9 mouse cellular contexts compared by ENCODE assay signal in the genomic region with DNA sequence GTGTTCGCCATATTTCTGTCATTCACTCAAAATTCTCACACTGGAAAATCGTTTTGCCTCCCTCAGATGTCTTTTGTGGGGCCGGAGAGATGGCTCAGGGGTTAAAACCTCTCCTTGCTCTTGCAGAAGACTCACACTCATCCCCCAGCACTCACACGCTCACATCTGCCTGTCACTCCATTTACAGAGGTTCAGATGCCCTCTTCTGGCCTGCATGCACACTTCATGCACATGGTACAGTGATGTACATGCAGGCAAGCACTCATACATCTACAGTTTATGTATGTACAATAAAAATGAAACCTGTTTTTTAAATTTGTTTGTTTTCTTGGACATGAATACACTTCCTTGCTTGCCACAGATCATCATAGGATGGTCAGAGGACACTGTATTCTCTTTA. TPM values are rescaled to one million over a fixed set of nuclear protein-coding genes. Genes with fewer than 3 reads are reported as not detected.
DNase-seq lines count a peak whose midpoint lies in the region; ATAC-seq and TF ChIP-seq lines count a peak whose summit lies in the region.
"Had no signal": no experiment of that assay in that cellular context is flagged by ENCODE, and none has a peak within 500 bp of the region (broad histone marks: within the 10 kb centered on the region; RNA-seq: fewer than 3 reads in every experiment).

No protein-coding gene starts in this region.

- H3K4me3 ChIP-seq in heart, embryonic 10.5 days = no peak overlapping the region
- no peak overlapping the region for H3K4me3 ChIP-seq in bone marrow, adult 2 months (replicated peaks; ENCODE audit: control insufficient read depth, low read depth, low read length)
- no peak overlapping the region for H3K4me3 ChIP-seq in midbrain, embryonic 11.5 days (ENCODE audit: low read depth, low read length)
- no peak overlapping the region for H3K4me3 ChIP-seq in kidney, embryonic 14.5 days (ENCODE audit: low read length)
- H3K4me3 ChIP-seq: embryonic facial prominence, embryonic 13.5 days had no signal

- no peak overlapping the region for H3K4me2 ChIP-seq in midbrain, embryonic 11.5 days
- no peak overlapping the region for H3K4me2 ChIP-seq in kidney, embryonic 14.5 days (replicated peaks; ENCODE audit: low read depth, low read length)
- H3K4me2 ChIP-seq: embryonic facial prominence, embryonic 13.5 days had no signal

- H3K9me3 ChIP-seq in heart, embryonic 10.5 days = no peaks in the 10 kb centered on the region
- H3K9me3 ChIP-seq in midbrain, embryonic 11.5 days (ENCODE audit: control insufficient read depth, low read length) = no peaks in the 10 kb centered on the region
- no peaks in the 10 kb centered on the region for H3K9me3 ChIP-seq in kidney, embryonic 14.5 days (ENCODE audit: control insufficient read depth, low read length)
- H3K9me3 ChIP-seq: embryonic facial prominence, embryonic 13.5 days had no signal

- no peak overlapping the region for H3K27ac ChIP-seq in heart, embryonic 10.5 days
- no peak overlapping the region for H3K27ac ChIP-seq in bone marrow, adult 2 months (ENCODE audit: control insufficient read depth, insufficient read depth, low read depth, low read length, poor library complexity)
- no peak overlapping the region for H3K27ac ChIP-seq in midbrain, embryonic 11.5 days (ENCODE audit: low read depth, low read length)
- no peak overlapping the region for H3K27ac ChIP-seq in kidney, embryonic 14.5 days (ENCODE audit: low read depth, low read length)
- H3K27ac ChIP-seq: embryonic facial prominence, embryonic 13.5 days had no signal

- no peaks in the 10 kb centered on the region for H3K27me3 ChIP-seq in heart, embryonic 10.5 days (ENCODE audit: insufficient read depth, poor library complexity, severe bottlenecking)
- no peaks in the 10 kb centered on the region for H3K27me3 ChIP-seq in midbrain, embryonic 11.5 days (ENCODE audit: control insufficient read depth, insufficient read depth, low read length)
- no peaks in the 10 kb centered on the region for H3K27me3 ChIP-seq in kidney, embryonic 14.5 days (ENCODE audit: control insufficient read depth, insufficient read depth, low read length)
- H3K27me3 ChIP-seq: embryonic facial prominence, embryonic 13.5 days had no signal

- 0 out of 2 replicates have a peak, but pooled peaks have one; percentile 11 for TF ChIP-seq CTCF in bone marrow, adult 2 months (IDR thresholded peaks at IDR 0.05; ENCODE audit: control insufficient read depth, insufficient read depth, low read length)

- H3K9ac ChIP-seq in midbrain, embryonic 11.5 days (ENCODE audit: low read length) = no peak overlapping the region
- no peak overlapping the region for H3K9ac ChIP-seq in kidney, embryonic 14.5 days (ENCODE audit: low read depth, low read length)
- H3K9ac ChIP-seq: embryonic facial prominence, embryonic 13.5 days had no signal

- intact Hi-C loops in gastrocnemius, postnatal 36 days (cut with DNase I) = no loop called here

- H3K36me3 ChIP-seq in heart, embryonic 10.5 days = no peaks in the 10 kb centered on the region
- no peaks in the 10 kb centered on the region for H3K36me3 ChIP-seq in midbrain, embryonic 11.5 days (ENCODE audit: control insufficient read depth, insufficient read depth, low read length)
- H3K36me3 ChIP-seq in kidney, embryonic 14.5 days (ENCODE audit: control insufficient read depth, insufficient read depth, low read length) = no peaks in the 10 kb centered on the region
- H3K36me3 ChIP-seq: embryonic facial prominence, embryonic 13.5 days had no signal

- ATAC-seq in midbrain, embryonic 11.5 days (ENCODE audit: low FRiP score) = peak; percentile 68
- ATAC-seq in megakaryocyte, adult 5-6 weeks (ENCODE audit: poor library complexity, severe bottlenecking) = no peak
- no peak for ATAC-seq in kidney, embryonic 14.5 days (ENCODE audit: low FRiP score, low TSS enrichment)

- TF ChIP-seq POLR2A in bone marrow, adult 2 months (IDR thresholded peaks at IDR 0.05; ENCODE audit: borderline replicate concordance, control insufficient read depth, low read depth, low read length) = no peak

- 53% methylated on average over 4 of the region's 4 CpGs for WGBS in heart, embryonic 10.5 days
- WGBS in bone marrow, adult 2 months = 44% methylated on average over 4 of the region's 4 CpGs
- WGBS in midbrain, embryonic 11.5 days = 64% methylated on average over 4 of the region's 4 CpGs
- 57% methylated on average over 4 of the region's 4 CpGs for WGBS in kidney, embryonic 14.5 days

- H3K4me1 ChIP-seq in heart, embryonic 10.5 days = no peaks in the 10 kb centered on the region
- no peaks in the 10 kb centered on the region; the same call in 1 of the 2 replicates for H3K4me1 ChIP-seq in bone marrow, adult 2 months (ENCODE audit: control insufficient read depth, insufficient read depth, low read length)
- no peaks in the 10 kb centered on the region for H3K4me1 ChIP-seq in midbrain, embryonic 11.5 days (ENCODE audit: control insufficient read depth, insufficient read depth, low read length)
- no peaks in the 10 kb centered on the region for H3K4me1 ChIP-seq in kidney, embryonic 14.5 days (ENCODE audit: control insufficient read depth, insufficient read depth, low read length)
- H3K4me1 ChIP-seq: embryonic facial prominence, embryonic 13.5 days had no signal

- peak; percentile 33 for DNase-seq in heart, postnatal 4 days
- DNase-seq in heart, embryonic 10.5 days (ENCODE audit: low spot score) = no peak
- peak; percentile 80 for DNase-seq in 3T3-L1 (ENCODE audit: low read depth, low spot score)
- no peak for DNase-seq in midbrain, embryonic 11.5 days (ENCODE audit: low spot score, missing footprints)
- no peak for DNase-seq in gastrocnemius, postnatal 36 days

RNA-seq across cellular contexts. Expression of a gene that starts 3.3 kb away (rescaled TPM):
- not detected for total RNA-seq in heart, postnatal 4 days (2021)
- polyA plus RNA-seq in heart, embryonic 10.5 days (2016; fragmentation: Nextera tagmentation; extraction: Ambion mirVana) = 0.05 and 1.4 TPM in 2 replicates
- 8.2 TPM in 1 of 2 replicates, not detected in the other for polyA plus RNA-seq in bone marrow, adult 2 months (2011; ENCODE audit: insufficient read depth, insufficient read length, low replicate concordance, missing spikeins)
- polyA plus RNA-seq in midbrain, embryonic 11.5 days (2014; fragmentation: Nextera tagmentation; extraction: Ambion mirVana) = 0.12 and 0.14 TPM in 2 replicates
- total RNA-seq in megakaryocyte, adult 5-6 weeks (2015) = not detected in 2 replicates
- total RNA-seq in megakaryocyte, adult 5-6 weeks (2017) = not detected in 2 replicates
- polyA plus RNA-seq in kidney, embryonic 14.5 days (2014; fragmentation: Nextera tagmentation; extraction: Ambion mirVana) = not detected in 2 replicates
- total RNA-seq in gastrocnemius, postnatal 36 days (2021) = under 1 TPM in 1 of 2 experiments, not detected in 1; 0.76 TPM
- polyA plus RNA-seq: embryonic facial prominence, embryonic 13.5 days had no signal

RNA-seq across cellular contexts. Expression of a gene that starts 38.2 kb away (rescaled TPM):
- total RNA-seq in heart, postnatal 4 days (2021) = 1,000 to 10,000 TPM; 1,364 to 1,397 TPM
- polyA plus RNA-seq in heart, embryonic 10.5 days (2016; fragmentation: Nextera tagmentation; extraction: Ambion mirVana) = 470 and 619 TPM in 2 replicates
- 6.4 and 46.9 TPM in 2 replicates for polyA plus RNA-seq in bone marrow, adult 2 months (2011; ENCODE audit: insufficient read depth, insufficient read length, low replicate concordance, missing spikeins)
- polyA plus RNA-seq in midbrain, embryonic 11.5 days (2014; fragmentation: Nextera tagmentation; extraction: Ambion mirVana) = 363 and 385 TPM in 2 replicates
- 38.8 and 41.7 TPM in 2 replicates for total RNA-seq in megakaryocyte, adult 5-6 weeks (2015)
- 26.8 and 28.5 TPM in 2 replicates for total RNA-seq in megakaryocyte, adult 5-6 weeks (2017)
- polyA plus RNA-seq in kidney, embryonic 14.5 days (2014; fragmentation: Nextera tagmentation; extraction: Ambion mirVana) = 578 and 592 TPM in 2 replicates
- 100 to 1,000 TPM; 236 to 395 TPM for total RNA-seq in gastrocnemius, postnatal 36 days (2021)

RNA-seq across cellular contexts. Expression of a gene that starts 56.4 kb away (rescaled TPM):
- not detected for total RNA-seq in heart, postnatal 4 days (2021)
- polyA plus RNA-seq in heart, embryonic 10.5 days (2016; fragmentation: Nextera tagmentation; extraction: Ambion mirVana) = 0.52 and 0.83 TPM in 2 replicates
- polyA plus RNA-seq in bone marrow, adult 2 months (2011; ENCODE audit: insufficient read depth, insufficient read length, low replicate concordance, missing spikeins) = not detected in 2 replicates
- polyA plus RNA-seq in midbrain, embryonic 11.5 days (2014; fragmentation: Nextera tagmentation; extraction: Ambion mirVana) = 2.1 and 2.4 TPM in 2 replicates
- not detected in 2 replicates for total RNA-seq in megakaryocyte, adult 5-6 weeks (2015)
- total RNA-seq in megakaryocyte, adult 5-6 weeks (2017) = 0.26 TPM in 1 of 2 replicates, not detected in the other
- 0.43 and 0.95 TPM in 2 replicates for polyA plus RNA-seq in kidney, embryonic 14.5 days (2014; fragmentation: Nextera tagmentation; extraction: Ambion mirVana)
- not detected for total RNA-seq in gastrocnemius, postnatal 36 days (2021)

Comparison
In these comparisons a context has a peak if more than half of its experiments do, and no peak if none do; other contexts are left out.
1. DNase-seq: peak in heart, postnatal 4 days (single experiment) and 3T3-L1 (single experiment); none in heart, embryonic 10.5 days (single experiment), midbrain, embryonic 11.5 days (single experiment) and gastrocnemius, postnatal 36 days (0 of 2).